Mouse (Mus musculus): ENCODE data around the gene Gpc5.

The Gpc5 gene

DNA sequence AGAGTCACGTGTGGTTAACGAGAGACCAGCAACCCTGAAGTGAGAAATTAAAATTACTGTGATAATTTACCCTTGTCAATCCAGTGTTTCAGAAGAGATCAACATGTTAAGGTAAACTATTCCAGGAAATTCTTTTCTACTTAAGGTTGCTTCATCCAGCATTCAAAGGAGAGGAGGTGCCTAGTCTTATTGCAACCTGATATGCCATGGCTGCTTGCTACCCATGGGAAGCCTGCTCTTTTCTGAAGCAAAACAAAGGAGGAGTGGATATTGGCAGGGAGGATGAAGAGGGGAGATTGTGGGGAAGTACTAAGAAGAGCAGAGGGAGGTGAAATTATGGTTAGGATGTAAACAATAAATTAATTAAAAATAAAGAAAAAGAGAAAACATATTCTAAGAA lies 15.5 kb downstream of the Gpc5 start:
- DNase-seq (ENCODE audit: low spot score) = no peak

DNA sequence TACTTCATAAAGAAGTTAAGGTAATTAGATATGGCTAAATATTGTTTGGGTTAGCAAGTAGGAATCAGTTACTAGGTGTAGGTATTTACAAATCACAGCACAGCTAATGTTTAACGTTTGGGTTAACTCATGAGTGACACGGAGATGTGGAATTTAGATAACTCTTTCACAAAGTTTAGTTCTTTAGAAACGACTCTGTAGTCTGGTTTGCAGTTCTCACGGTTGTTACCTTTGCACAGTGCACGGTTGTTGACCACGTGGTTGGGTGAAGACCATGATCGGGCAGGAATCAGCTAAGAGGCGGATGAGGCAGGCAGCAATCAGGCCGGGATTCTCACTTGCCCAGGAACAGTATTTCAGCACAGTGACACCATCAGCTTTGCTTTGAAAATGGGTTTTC lies 26.6 kb downstream of the Gpc5 start:
- DNase-seq (ENCODE audit: low spot score) = no peak

DNA sequence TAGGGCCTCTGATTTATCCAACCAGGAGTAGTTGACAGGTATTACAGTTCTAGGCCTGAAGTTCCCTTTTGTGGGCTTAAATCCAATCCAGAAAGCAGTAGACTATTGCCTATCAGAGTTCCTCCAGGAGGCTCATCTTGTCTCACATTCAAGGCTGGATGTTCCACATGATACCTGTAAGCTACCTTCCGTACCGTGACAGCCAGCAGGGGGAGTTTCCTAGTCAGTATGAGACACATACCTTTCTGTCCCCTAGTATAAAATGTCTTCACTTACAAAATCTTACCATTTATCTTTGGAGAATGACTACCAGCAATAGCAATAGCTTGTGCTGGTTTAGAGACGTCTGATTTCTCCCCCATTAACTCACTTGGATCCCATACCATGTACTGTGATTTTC lies 56.8 kb downstream of the Gpc5 start:
- DNase-seq (ENCODE audit: low spot score) = no peak

DNA sequence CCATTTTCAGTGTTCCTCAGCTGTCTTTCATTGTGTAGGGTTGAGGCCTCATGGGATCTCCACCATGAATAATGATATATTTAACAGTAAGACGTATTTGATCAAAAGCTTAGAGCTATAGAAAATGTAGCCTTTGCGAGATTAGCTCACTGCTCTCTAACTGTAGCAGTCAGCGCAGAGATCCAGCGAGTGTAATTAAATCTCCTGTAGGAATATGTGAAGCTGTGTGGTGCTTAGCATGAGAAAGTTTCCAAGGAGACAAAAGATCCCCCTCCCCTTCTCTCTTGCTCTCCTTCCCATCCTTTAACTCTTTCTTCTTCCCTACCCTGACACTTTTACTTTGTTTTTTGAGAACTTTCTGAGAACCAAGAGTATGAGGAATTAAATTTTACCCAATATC lies 64.6 kb downstream of the Gpc5 start:
- DNase-seq (ENCODE audit: low spot score) = no peak

DNA sequence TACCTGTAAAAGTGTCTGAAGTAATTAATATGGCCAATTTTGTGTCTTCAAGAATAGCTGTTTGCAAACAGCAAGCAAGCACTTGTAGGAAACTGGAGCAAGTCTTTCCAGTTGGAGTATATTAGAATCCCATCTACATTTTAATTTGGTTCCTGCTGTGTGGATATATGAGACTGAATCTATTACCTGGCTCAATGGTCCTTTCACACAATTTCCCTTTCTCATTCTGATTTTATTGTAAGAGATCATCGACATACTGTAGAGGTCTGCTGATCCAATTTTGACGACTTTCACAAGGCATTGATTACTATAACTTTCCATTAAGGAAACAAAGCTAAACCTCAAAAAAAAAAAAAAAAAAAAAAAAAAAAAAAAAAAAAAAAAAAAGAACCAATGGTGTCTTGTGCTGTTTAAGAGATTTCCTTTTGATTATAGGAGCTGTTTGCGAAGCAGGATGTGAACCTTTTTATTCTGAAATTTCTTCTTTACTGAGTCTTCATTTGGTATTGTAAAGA lies 85.4 kb downstream of the Gpc5 start:
- DNase-seq (ENCODE audit: low spot score) = no peak

DNA sequence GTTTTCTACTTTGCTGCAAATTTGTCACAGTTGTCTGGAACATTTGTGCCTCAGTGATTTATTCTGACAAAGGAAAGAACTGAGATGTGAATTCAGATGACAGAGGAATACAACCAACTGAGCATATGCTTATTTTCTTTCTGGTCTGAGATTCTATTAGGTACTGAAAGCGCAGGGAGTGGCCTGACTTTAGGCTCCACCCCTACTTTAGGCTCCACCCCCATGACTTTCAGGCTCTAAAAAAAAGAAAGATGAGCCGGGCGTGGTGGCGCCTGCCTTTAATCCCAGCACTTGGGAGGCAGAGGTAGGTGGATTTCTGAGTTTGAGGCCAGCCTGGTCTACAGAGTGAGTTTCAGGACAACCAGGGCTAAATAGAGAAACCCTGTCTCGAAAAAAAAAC lies 87.9 kb downstream of the Gpc5 start:
- no peak for DNase-seq (ENCODE audit: low spot score)

DNA sequence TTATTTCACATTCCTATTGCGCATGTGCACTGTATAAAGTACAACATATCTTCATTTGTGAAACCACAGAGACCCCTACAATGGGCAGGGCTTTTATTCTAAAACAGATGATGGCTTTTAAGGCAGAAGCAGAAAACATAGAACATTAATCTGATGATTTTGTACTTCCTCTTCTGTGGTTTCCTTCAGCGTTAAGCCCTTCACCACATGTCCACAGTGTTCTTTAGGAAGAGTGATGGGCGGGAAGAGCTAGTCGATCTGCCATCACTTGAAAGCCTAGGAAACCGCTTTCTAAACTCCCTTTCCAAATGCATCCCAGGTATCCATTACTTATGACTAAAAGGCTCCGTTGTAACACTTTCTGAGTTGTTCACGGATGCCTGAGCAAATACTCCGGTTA lies 96.2 kb downstream of the Gpc5 start:
- DNase-seq (ENCODE audit: low spot score) = no peak

DNA sequence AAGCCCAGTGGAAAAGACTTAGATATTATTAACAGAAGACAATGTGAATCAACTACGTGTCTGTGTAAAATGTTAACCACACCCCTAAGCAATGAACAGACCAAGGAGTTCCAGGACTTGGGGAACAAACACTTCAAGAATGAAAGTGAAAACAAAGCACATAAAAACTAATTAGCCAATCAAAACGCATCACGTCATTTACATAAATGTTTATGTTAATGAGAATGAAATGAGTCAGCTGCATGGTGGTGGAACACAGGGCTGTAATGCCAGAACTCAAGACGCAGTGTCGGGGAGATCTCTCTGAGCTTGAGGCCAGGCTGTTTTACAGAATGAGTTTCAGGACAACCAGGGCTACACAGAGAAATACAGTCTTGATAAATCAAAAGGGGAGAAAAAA lies 136.1 kb downstream of the Gpc5 start:
- no peak for DNase-seq (ENCODE audit: low spot score)

DNA sequence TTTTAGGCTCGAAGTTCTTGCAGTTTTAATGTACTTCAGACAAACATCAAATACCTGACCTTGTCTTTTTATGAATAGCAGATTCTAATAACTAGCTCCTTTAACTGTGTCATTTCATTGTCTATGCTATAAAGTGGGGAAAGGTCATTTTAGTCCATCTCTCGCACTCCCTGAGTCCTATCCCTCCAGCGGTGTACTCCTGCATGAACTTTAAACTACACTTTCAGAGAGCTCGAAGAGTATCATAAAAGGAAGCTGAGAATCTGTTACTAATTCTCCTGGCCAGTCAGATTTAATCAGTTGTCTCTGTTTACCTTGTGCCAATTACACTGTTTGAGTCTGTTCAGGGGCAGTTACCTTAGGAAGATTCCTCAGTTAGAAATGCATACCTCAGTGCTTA lies 144.4 kb downstream of the Gpc5 start:
- no peak for DNase-seq (ENCODE audit: low spot score)

DNA sequence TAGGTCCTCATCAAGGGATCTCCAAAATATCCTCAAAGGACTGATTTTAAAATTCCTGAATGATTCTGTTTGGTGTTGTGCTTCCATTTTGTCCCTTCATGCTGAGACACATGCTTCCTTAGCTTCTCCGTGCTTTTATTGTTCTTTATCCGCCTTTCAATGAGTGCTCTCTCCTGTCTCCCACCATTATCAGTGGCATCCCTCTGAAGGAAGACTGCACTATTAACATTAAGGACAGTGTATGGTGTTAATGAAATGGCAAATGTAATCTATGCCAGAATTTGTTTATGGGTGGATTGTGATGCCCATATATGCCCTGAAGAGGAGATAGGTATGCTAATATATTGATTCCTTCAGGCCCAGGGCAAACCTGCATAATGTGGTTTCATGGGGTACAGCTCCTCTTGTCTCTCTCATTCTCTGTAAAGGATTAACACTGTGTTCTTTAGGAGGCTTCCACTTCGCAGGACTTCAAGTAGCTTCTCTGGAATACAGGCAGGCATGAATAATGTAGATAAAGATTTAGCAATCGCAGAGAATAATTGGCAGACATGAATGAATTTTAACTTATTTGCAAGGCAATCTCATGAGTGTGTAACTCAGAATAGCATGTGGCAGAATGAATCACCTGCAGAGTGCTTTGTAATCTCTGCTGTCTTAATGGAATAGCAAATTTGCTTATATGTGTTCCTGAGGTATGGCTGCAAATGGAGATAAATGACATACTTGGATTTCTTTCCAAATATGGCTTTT lies 148.8 kb downstream of the Gpc5 start:
- DNase-seq (ENCODE audit: low spot score) = no peak

DNA sequence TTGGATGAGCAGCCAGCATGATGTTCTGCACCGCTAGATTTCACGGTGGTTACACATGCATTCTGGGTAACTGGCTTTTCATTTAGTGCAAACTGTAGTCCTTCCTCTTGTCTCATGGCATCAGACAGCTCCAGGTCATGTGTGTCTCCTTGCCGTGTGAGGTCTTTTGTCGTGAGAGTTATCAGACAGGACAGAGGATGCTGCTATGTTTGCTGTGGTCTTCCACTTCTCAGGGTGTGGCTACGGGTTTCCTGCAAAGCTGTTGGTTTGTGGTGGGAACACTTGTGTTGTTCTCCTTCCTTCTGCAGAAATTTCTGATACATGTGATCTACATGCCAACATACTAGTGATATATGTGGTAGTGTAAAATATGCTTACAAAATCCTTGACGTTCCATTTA lies 158.5 kb downstream of the Gpc5 start:
- no peak for DNase-seq (ENCODE audit: low spot score)

DNA sequence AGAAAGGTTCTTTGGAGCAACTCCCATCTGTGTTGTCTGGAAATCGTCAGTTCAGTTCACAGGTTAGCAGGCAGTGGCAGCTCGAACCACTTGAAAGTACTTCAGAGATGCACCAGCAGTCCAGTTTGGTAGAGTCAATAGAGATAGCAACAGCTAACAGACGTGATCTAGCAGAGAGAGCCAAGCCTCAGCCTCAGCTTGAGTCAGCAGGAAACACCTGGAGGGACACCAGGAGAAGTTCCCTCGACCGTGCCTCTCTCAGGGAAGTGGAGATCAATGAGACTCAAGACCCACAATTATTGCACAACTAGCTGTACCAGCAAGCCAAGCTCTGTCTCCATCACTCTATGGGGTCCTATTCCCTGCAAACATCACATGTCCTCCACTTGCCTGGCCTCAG lies 159.8 kb downstream of the Gpc5 start:
- no peak for DNase-seq (ENCODE audit: low spot score)

DNA sequence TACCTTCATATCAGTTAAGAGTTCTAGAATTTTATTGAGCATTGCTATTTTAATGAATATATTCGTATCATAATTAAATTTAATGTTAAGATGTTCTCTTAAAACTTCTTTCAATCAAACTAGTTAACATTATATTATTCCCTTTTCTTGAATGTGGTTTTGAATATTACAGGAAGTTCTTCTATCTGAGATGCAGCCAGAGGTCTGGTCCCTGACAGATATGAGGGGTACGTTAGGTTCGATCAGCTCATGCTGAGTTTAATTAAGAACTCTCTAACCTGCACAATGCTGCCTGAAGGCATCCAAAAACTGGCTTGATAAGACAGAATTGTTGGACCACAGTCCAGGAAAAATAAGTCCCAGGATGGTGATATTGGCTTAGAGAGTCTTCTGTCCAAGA lies 161.1 kb downstream of the Gpc5 start:
- DNase-seq (ENCODE audit: low spot score) = no peak

DNA sequence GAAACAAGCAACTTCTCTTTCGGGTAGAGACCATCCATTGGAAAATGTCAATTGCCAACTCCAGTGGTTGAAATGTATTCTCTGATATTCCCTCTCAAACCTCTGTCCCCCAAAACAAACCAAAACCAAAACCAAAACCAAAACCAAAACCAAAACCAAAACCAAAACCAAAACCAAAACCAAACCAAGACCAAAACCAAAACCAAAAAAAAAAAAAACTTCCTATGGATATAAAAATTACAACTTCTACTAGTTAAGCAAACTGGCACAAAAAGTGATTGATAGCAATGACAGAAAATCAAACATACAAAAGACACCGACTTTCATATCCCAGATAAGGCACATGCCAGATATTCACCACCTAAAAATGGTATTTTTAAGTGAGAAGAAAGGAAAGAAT lies 161.7 kb downstream of the Gpc5 start:
- DNase-seq (ENCODE audit: low spot score) = no peak

DNA sequence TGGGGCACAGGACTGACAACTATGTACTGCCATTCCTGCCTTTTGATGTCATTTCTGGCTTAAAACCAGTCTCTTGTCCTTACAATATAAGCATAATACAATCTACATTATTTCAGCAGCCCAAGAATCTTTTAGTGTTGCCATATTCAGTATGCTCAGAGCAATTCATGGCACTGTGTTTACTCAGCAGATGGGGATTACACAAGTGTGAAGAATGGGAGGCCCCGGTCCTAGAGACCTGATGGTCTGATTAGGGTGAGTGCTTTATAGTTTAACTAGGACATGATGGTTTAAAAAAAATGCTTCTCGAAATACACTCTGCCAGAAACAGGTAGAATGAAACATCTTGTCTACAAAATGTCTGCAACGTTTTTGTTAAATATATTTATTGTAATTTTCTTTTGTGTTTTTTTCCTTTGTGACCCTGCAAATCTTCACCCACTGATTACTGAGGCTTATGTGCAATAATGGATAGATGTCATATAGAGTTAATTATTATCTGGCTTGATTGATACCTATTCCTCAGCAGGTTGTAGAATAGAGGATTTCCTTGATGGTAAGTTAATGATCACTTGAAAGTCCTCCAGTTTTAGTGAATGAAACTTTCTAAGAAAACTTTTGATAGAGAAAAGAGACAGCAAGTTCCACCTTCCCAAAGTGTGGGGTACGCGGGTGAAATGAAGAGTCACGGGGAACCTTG lies 177.8 kb downstream of the Gpc5 start:
- DNase-seq (ENCODE audit: low spot score) = no peak

DNA sequence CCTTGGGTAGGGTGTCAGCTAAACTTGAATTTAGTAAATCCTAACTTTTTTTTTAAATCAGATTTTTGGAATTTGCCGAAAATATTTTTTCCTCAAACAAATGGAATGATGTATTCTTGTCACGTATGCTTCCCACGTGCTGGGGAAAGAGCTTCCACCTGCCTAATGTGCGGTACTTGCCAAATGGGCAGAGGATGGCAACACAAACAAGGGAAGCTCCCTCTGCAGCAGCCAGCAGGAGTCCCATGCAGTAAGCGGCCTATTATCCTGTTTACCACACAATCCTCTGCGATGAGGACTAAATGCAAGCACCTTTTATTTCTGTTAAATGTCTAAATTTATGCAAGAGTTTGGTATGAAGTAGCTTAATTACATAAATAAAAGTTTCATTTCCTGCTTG lies 178.4 kb downstream of the Gpc5 start:
- DNase-seq (ENCODE audit: low spot score) = no peak

DNA sequence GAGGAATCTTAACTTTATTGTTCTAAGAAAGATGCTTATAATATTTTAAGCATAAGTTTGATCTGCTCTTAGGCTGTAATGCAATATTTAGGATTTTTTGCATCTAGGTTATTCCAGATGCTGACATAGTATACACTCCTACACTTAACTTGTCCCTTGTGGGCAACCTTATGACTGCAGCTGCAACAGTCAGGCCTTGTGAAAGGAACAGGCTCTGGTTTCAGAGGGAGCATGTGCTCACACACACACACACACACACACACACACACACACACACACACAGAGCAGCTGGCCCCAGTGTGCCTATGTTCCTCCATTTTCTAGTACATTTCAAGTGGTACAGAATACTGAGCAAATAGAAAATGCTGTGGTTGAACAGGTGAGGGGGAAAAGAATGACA lies 190.8 kb downstream of the Gpc5 start:
- DNase-seq (ENCODE audit: low spot score) = no peak

DNA sequence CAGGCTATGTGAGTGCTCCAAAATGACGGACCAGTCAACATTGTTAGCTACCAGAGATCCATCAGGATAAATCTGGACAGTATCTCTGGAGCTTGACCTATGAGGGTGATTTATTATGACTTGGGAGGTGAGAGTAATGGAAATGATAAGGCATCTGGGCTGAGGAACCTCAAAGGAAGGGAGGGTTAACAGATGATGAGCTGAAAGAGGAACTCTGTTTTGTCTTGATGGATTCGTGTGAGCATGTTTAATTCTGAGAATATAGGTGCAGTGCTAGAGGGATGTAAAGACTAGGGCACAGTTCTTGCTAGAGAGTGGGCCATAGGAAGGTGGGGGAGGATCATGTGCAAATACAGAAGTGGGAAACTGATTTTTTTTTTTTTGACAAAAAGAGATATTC lies 232.2 kb downstream of the Gpc5 start:
- DNase-seq (ENCODE audit: low spot score) = no peak

DNA sequence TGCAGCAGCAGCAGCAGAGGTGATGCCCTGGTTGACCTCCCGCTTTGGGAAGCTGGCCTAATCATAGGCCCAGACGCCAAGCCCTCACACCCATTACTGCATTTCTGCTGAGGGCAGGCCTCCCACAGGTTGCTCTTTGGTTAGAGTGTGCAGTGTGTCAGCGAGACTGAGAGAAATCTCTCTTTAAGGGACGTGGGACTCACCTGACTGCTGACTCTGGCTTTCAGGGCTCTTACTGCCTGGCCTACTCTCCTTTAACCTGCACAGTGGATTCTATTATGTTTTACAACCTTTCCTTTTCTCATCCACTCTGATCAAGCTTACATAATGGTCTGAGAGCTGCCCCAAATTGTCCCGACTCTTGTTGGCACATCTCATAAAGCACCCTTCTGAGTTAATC lies 234.4 kb downstream of the Gpc5 start:
- no peak for DNase-seq (ENCODE audit: low spot score)

DNA sequence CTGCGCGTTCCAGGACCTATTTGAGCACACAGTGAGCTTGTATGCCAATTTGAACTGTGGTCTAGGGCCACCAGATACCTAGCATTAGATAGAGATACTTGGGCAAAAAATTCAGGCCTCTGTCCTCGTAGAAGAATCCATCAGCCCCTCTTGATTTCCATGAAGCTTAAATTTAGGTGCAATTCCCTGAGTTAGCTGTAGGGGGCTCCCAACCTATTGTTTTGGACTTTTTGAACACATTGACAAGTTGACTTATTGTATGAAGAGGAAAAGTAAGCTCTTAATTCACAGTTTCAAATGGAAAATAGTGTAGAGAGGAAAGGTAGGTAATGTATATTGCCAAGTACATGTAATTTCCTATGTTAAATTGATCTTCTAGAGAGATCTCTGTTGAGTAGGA lies 247.1 kb downstream of the Gpc5 start:
- DNase-seq (ENCODE audit: low spot score) = no peak

DNA sequence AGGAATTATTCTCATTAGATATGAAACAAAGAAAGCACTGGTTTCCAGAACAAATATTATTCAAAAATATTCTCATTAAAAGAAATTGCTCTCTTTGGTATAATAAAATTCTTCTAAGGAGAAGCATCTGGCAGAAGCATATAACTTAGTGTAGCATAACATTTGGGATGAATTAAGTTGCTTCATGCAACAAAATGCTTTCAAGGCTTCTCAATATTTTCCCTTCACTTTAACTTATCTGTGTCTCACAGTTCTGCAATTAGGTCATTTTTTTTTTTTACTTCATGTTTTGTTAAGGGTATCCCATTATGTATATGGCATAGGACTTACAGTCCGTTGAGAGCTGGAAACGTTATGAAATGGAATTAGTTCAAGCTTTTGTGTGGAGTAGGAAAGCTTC lies 250.6 kb downstream of the Gpc5 start:
- no peak for DNase-seq (ENCODE audit: low spot score)

DNA sequence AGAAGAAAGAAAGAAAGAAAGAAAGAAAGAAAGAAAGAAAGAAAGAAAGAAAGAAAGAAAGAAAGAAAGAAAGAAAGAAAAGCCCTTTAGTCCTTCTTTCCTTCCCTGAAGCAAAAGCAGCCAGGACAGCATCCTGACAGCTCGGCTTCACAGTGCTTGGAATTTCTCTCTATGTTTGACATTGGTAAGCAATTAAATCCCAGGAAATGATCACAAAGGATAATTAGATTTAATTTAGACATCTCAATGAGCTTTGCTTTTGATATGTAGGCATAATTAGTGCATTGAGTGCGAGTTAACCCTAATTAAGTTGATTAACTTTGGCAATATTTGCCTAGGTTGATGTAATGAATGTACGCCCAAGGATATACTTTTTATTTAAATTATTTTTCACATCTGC lies 257.4 kb downstream of the Gpc5 start:
- no peak for DNase-seq (ENCODE audit: low spot score)

DNA sequence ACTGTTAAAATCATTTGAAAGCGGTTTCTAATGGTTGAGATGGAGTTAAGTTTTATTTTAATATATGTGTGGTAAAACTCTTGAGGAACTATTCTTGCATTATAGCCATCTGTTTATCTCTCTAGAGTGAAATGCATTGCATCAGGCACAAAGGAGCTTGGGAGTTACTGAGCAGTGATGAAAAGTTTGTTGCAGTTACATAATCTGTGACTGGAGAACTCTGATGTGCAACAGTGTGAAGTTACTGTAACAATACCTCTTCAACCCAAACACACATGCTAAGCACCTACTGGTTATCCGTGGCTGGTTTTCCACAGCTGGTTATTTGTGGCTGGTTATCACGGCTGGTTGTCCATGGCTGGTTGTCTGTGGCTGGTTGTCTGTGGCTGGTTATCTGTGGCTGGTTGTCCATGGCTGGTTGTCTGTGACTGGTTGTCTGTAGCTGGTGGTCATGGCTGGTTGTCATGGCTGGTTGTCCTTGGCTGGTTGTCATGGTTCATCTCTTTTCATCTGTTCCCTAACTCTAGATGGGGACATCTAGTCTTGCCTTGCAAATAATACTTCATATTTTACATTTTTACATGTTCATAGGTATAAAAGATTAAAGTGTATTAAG lies 273.4 kb downstream of the Gpc5 start:
- DNase-seq (ENCODE audit: low spot score) = no peak

All from urinary bladder, postnatal 10 days (tissue).